Mouse (Mus musculus) hindbrain, embryonic 15.5 days (tissue): ENCODE data around the gene Sgcb. TPM values are rescaled to one million over a fixed set of nuclear protein-coding genes. Genes with fewer than 3 reads are reported as not detected.
"Not testable (repeated sequence)": the region's sequence is repeated elsewhere in the genome, so short reads cannot be mapped to it uniquely, and the experiment has no call there.

ENCODE experiments used
- ATAC-seq: fragments of 200-750 bp; cut with Nextera tagmentation; 2 replicates; pipeline ENCODE4 v1.8.0; 2017; ENCODE audit warnings: low read depth, moderate number of reproducible peaks, moderate TSS enrichment; ENCODE audit not compliant: low FRiP score
- H3K27ac ChIP-seq: fragments of 300-500 bp; sonication (generic); replicated peaks from 2 replicates; pipeline ENCODE4 v1.5.1; 2015; ENCODE audit warnings: mild to moderate bottlenecking, inconsistent platforms
- H3K27me3 ChIP-seq: fragments of 300-500 bp; sonication (generic); 2 replicates; pipeline ENCODE4 v1.6.1; 2015; ENCODE audit warnings: control low read depth, inconsistent platforms
- H3K36me3 ChIP-seq: fragments of 300-500 bp; sonication (generic); 2 replicates; pipeline ENCODE4 v1.6.1; 2015; ENCODE audit warnings: control low read depth, inconsistent platforms
- H3K4me1 ChIP-seq: fragments of 300-500 bp; sonication (generic); replicated peaks from 2 replicates; pipeline ENCODE4 v1.6.1; 2015; ENCODE audit warnings: control low read depth, inconsistent platforms
- H3K4me2 ChIP-seq: fragments of 300-500 bp; sonication (generic); 2 replicates; pipeline ENCODE4 v1.6.1; 2015; ENCODE audit warnings: moderate library complexity, mild to moderate bottlenecking, inconsistent platforms
- H3K4me3 ChIP-seq: fragments of 300-500 bp; sonication (generic); 2 replicates; pipeline ENCODE4 v1.5.1; 2015; ENCODE audit warnings: mild to moderate bottlenecking, inconsistent platforms
- H3K9ac ChIP-seq: fragments of 300-500 bp; sonication (generic); 2 replicates; pipeline ENCODE4 v1.6.1; 2015; ENCODE audit warnings: inconsistent platforms
- H3K9me3 ChIP-seq: fragments of 300-500 bp; sonication (generic); 2 replicates; pipeline ENCODE4 v1.6.1; 2016; ENCODE audit warnings: control low read depth, inconsistent platforms
- WGBS: fragments of 180-500 bp; shearing (Covaris S2); methylation state at CpG from one replicate; pipeline ENCODE4 v1.1.7; 2015; 5-methylcytosine and 5-hydroxymethylcytosine counted together
- polyA plus RNA-seq: library from polyadenylated mRNA; unstranded; fragments of >200 nt; fragmentation: Nextera tagmentation; extraction: Ambion mirVana; gene quantifications from 2 replicates; pipeline ENCODE4 v1.2.1, GENCODE M21; 2015

The Sgcb gene
- polyA plus RNA-seq, 1 experiment from 2014 or later = 40.9 TPM

- Histone ChIP-seq H3K4me3 (no peak overlapping the region), H3K9ac (no peak overlapping the region), H3K27me3 (no peaks in the 10 kb centered on the region), H3K4me2 (no peak overlapping the region), H3K9me3 (no peaks in the 10 kb centered on the region), H3K36me3 (no peaks in the 10 kb centered on the region), H3K4me1 (peaks cover 20% of the 10 kb centered on the region), H3K27ac (no peak overlapping the region)
- WGBS = 27% methylated on average over 8 of the region's 8 CpGs
- ATAC-seq = peak; percentile 62; the same call in 1 of the 2 replicates
Observed at GRCm38 (mm10) chr5:73601361-73601763, 46.2 kb downstream of the Sgcb start.

GRCm38 (mm10) chr5:73599991-73600390 lies 47.6 kb downstream of the Sgcb start:
- H3K4me1 ChIP-seq = peaks cover 20% of the 10 kb centered on the region
- no peak overlapping the region for H3K27ac ChIP-seq
- H3K9me3 ChIP-seq = no peaks in the 10 kb centered on the region
- H3K27me3 ChIP-seq = no peaks in the 10 kb centered on the region
- H3K4me3 ChIP-seq = no peak overlapping the region
- no peak overlapping the region for H3K4me2 ChIP-seq
- H3K36me3 ChIP-seq = no peaks in the 10 kb centered on the region
- no peak overlapping the region for H3K9ac ChIP-seq
- 81% methylated on average over 2 of the region's 2 CpGs for WGBS
- no peak for ATAC-seq

GRCm38 (mm10) chr5:73598943-73599695 lies 48.5 kb downstream of the Sgcb start:
- Histone ChIP-seq H3K9me3 (no peaks in the 10 kb centered on the region), H3K4me2 (no peak overlapping the region), H3K27ac (0 out of 2 replicates have a peak overlapping the region, but pooled peaks have one; percentile 31), H3K4me1 (peaks cover 20% of the 10 kb centered on the region), H3K27me3 (no peaks in the 10 kb centered on the region), H3K9ac (no peak overlapping the region), H3K36me3 (no peaks in the 10 kb centered on the region), H3K4me3 (no peak overlapping the region)
- peak; percentile 72 for ATAC-seq
- 61% methylated on average over 5 of the region's 5 CpGs for WGBS

- no peak overlapping the region for H3K27ac ChIP-seq
- no peaks in the 10 kb centered on the region for H3K9me3 ChIP-seq
- no peaks in the 10 kb centered on the region for H3K36me3 ChIP-seq
- no peak overlapping the region for H3K4me2 ChIP-seq
- H3K4me3 ChIP-seq = no peak overlapping the region
- H3K4me1 ChIP-seq = peaks cover 21% of the 10 kb centered on the region
- no peak for ATAC-seq
- no peaks in the 10 kb centered on the region for H3K27me3 ChIP-seq
- H3K9ac ChIP-seq = no peak overlapping the region
- 68% methylated on average over 3 of the region's 3 CpGs for WGBS
Observed at GRCm38 (mm10) chr5:73587119-73587518, 60.5 kb downstream of the Sgcb start.

GRCm38 (mm10) chr5:73586597-73586996 lies 61.0 kb downstream of the Sgcb start:
- Histone ChIP-seq H3K4me2 (no peak overlapping the region), H3K9me3 (no peaks in the 10 kb centered on the region), H3K4me1 (peaks cover 21% of the 10 kb centered on the region), H3K27me3 (no peaks in the 10 kb centered on the region), H3K4me3 (no peak overlapping the region), H3K36me3 (no peaks in the 10 kb centered on the region), H3K9ac (no peak overlapping the region), H3K27ac (no peak overlapping the region)
- 34% methylated on average over 4 of the region's 4 CpGs for WGBS
- ATAC-seq = no peak

- Histone ChIP-seq H3K4me1 (peaks cover 21% of the 10 kb centered on the region), H3K4me3 (no peak overlapping the region), H3K36me3 (no peaks in the 10 kb centered on the region), H3K9ac (no peak overlapping the region), H3K27ac (peak overlapping the region; percentile 68), H3K4me2 (no peak overlapping the region), H3K27me3 (no peaks in the 10 kb centered on the region), H3K9me3 (no peaks in the 10 kb centered on the region)
- WGBS = 15% methylated on average over 7 of the region's 7 CpGs
- peak; percentile 59 for ATAC-seq
Observed at GRCm38 (mm10) chr5:73585212-73586115, 62.1 kb downstream of the Sgcb start.

GRCm38 (mm10) chr5:73584011-73584410 lies 63.6 kb downstream of the Sgcb start:
- peaks cover 21% of the 10 kb centered on the region for H3K4me1 ChIP-seq
- H3K9me3 ChIP-seq, ATAC-seq, H3K27ac ChIP-seq, H3K9ac ChIP-seq, H3K36me3 ChIP-seq, H3K4me2 ChIP-seq, H3K27me3 ChIP-seq, H3K4me3 ChIP-seq: not testable (repeated sequence)
- 55% methylated on average over 6 of the region's 6 CpGs for WGBS

Other genes starting within 250 kb of the Sgcb start
- gene Cwh43, start 241.7 kb downstream of the Sgcb start, polyA plus RNA-seq = 0.29 and 0.39 TPM in 2 replicates
- gene Dcun1d4, start 166.8 kb downstream of the Sgcb start, polyA plus RNA-seq = 47.4 and 50.1 TPM in 2 replicates
- not detected in 2 replicates for gene Lrrc66, start 15.3 kb downstream of the Sgcb start, polyA plus RNA-seq
- gene Spata18, start 3.6 kb upstream of the Sgcb start, polyA plus RNA-seq = 1.1 and 1.3 TPM in 2 replicates